Mouse (Mus musculus): ENCODE data around the gene Gapvd1.
"Not testable (repeated sequence)": the region's sequence is repeated elsewhere in the genome, so short reads cannot be mapped to it uniquely, and the experiment has no call there.

GRCm38 (mm10) chr2:34802565-34803245 lies 47.7 kb upstream of the Gapvd1 start:
- TF ChIP-seq POLR2A (IDR thresholded peaks at IDR 0.05; ENCODE audit: borderline replicate concordance, control insufficient read depth, low read depth, low read length); CTCF (IDR thresholded peaks at IDR 0.05; ENCODE audit: control insufficient read depth, insufficient read depth, low read length): not testable (repeated sequence)
